Mouse (Mus musculus) heart, embryonic 10.5 days (tissue): ENCODE results near the gene Kbtbd4. TPM values are rescaled to one million over a fixed set of nuclear protein-coding genes. Genes with fewer than 3 reads are reported as not detected.
"Not testable (repeated sequence)": the region's sequence is repeated elsewhere in the genome, so short reads cannot be mapped to it uniquely, and the experiment has no call there.

Experiments
- DNase-seq: peaks from one replicate; pipeline ENCODE4 v3.0.0-alpha.2; 2017; ENCODE audit warnings: low spot score
- H3K27ac ChIP-seq: fragments of 300-500 bp; sonication (generic); 2 replicates; pipeline ENCODE4 v1.5.1; 2016; ENCODE audit warnings: mild to moderate bottlenecking
- H3K27me3 ChIP-seq: fragments of 300-500 bp; sonication (generic); 2 replicates; pipeline ENCODE4 v1.6.1; 2016; ENCODE audit warnings: mild to moderate bottlenecking; ENCODE audit not compliant: poor library complexity, insufficient read depth, severe bottlenecking
- H3K36me3 ChIP-seq: fragments of 300-500 bp; sonication (generic); 2 replicates; pipeline ENCODE4 v1.6.1; 2016; ENCODE audit warnings: mild to moderate bottlenecking, moderate library complexity
- H3K4me1 ChIP-seq: fragments of 300-500 bp; sonication (generic); 2 replicates; pipeline ENCODE4 v1.6.1; 2016; ENCODE audit warnings: mild to moderate bottlenecking
- H3K4me3 ChIP-seq: fragments of 300-500 bp; sonication (generic); 2 replicates; pipeline ENCODE4 v1.5.1; 2016; ENCODE audit warnings: mild to moderate bottlenecking, moderate library complexity
- H3K9me3 ChIP-seq: fragments of 300-500 bp; sonication (generic); 2 replicates; pipeline ENCODE4 v1.6.1; 2016; ENCODE audit warnings: mild to moderate bottlenecking, moderate library complexity
- WGBS: fragments of 180-500 bp; shearing (Covaris S2); methylation state at CpG from one replicate; pipeline ENCODE4 v1.1.7; 2016; 5-methylcytosine and 5-hydroxymethylcytosine counted together
- polyA plus RNA-seq: library from polyadenylated mRNA; unstranded; fragments of >200 nt; fragmentation: Nextera tagmentation; extraction: Ambion mirVana; gene quantifications from 2 replicates; pipeline ENCODE4 v1.2.1, GENCODE M21; 2016

The Kbtbd4 gene
- polyA plus RNA-seq, 1 experiment from 2014 or later: 42.2 TPM

DNA sequence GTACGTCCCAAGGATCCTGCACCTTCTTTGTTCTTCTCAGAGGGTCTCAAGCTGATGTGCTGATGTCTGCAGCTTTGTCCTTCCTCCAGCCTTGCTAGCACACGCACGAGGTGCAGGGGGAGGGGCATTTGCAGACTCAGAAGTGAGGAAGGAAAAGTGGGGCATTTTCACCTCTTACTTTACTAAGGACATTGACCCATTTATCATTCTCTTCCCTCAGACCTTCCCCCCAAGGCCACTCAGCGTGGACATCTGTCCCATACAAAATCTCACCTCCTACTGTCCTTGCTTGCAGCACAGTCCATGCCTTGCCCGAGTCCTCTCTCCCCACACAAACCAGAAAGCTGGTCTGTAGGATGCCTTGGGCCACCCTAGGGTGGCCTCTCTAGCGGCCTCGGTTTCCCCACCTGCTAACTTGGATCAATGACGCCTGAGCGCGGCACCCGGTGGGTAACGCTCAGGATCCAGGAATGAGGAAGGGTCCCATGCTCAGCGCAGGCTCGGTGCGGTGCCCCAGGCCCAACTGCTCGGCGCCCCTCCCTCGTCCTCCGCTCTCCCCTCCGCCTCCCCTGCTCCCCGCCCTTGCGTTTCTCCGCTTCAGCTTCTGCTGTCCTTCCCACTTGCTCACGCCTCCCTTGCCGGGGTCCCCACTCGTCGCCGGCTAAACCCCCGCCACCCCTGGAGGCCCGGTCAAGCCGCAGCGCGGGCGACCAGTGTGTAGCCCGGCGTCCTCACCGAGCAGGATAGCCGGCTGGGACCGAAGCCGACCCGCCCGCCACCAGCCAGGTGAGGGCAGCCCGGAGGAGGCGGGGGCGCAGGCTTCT is 19.1 kb upstream of the Kbtbd4 start, which contains the start of gene C1qtnf4:
TSS of gene C1qtnf4 (plus strand) at position 643 of the 824 bp plus-strand sequence.
- H3K27ac ChIP-seq: peak within 1 kb of the TSS; percentile 80
- no peak for DNase-seq
- H3K36me3 ChIP-seq: no peaks in the 10 kb centered on the region
- no peaks in the 10 kb centered on the region for H3K9me3 ChIP-seq
- H3K4me3 ChIP-seq: peak within 1 kb of the TSS; percentile 68
- H3K27me3 ChIP-seq: peaks cover 66% of the 10 kb centered on the region
- WGBS: 2% methylated on average over 45 of the region's 45 CpGs
- peaks cover 47% of the 10 kb centered on the region for H3K4me1 ChIP-seq

DNA sequence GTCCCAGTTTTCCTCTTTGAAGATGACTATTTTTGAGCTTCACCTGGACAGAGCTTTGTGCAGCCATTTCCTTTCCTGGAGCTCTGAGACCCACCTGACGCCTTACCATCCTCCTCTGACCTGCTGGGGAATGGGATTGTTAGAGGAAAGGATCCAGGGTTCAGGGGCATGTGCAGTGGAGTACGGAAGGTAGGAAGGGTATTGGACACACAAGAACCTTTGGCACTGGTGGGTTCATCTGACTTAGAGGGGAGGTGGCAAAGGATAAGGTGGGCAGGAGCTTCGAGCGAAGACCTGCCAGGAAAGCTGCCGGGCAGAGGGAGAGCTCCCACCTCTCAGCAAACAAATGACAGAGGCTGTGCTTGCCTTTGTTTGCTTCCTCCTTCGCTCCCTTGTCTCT is 18.1 kb upstream of the Kbtbd4 start:
- DNase-seq: no peak
- WGBS: 33% methylated on average over 6 of the region's 6 CpGs
- H3K36me3 ChIP-seq: no peaks in the 10 kb centered on the region
- H3K4me1 ChIP-seq: peaks cover 44% of the 10 kb centered on the region
- no peaks in the 10 kb centered on the region for H3K9me3 ChIP-seq
- H3K27ac ChIP-seq: 0 out of 2 replicates have a peak overlapping the region, but pooled peaks have one; percentile 80
- peaks cover 58% of the 10 kb centered on the region for H3K27me3 ChIP-seq
- peak overlapping the region; percentile 68 for H3K4me3 ChIP-seq

DNA sequence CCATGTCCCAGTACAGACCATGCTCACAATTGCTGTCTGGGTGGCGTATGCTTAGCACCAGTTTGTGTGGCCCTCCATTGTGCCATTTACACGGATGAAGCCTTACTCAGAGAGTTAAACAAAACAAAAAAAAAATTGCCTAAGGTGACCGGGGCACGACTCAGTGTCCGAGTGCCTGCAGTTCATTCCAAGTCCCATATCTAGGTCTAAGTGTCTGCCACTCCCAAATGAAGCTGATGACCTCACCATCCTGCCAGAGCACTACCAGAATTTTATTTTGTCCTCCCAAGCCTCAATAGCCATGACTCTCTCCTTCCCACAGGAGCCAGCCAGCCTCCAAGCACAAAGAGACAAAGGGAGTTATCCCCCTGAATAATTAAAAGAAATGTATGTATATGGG is 16.9 kb upstream of the Kbtbd4 start:
- no peak for DNase-seq
- 51% methylated on average over 5 of the region's 5 CpGs for WGBS
- Histone ChIP-seq H3K4me1 (peaks cover 50% of the 10 kb centered on the region), H3K9me3 (no peaks in the 10 kb centered on the region), H3K36me3 (peaks cover 10% of the 10 kb centered on the region; the same call in 1 of the 2 replicates), H3K4me3 (no peak overlapping the region), H3K27ac (no peak overlapping the region), H3K27me3 (peaks cover 58% of the 10 kb centered on the region)

DNA sequence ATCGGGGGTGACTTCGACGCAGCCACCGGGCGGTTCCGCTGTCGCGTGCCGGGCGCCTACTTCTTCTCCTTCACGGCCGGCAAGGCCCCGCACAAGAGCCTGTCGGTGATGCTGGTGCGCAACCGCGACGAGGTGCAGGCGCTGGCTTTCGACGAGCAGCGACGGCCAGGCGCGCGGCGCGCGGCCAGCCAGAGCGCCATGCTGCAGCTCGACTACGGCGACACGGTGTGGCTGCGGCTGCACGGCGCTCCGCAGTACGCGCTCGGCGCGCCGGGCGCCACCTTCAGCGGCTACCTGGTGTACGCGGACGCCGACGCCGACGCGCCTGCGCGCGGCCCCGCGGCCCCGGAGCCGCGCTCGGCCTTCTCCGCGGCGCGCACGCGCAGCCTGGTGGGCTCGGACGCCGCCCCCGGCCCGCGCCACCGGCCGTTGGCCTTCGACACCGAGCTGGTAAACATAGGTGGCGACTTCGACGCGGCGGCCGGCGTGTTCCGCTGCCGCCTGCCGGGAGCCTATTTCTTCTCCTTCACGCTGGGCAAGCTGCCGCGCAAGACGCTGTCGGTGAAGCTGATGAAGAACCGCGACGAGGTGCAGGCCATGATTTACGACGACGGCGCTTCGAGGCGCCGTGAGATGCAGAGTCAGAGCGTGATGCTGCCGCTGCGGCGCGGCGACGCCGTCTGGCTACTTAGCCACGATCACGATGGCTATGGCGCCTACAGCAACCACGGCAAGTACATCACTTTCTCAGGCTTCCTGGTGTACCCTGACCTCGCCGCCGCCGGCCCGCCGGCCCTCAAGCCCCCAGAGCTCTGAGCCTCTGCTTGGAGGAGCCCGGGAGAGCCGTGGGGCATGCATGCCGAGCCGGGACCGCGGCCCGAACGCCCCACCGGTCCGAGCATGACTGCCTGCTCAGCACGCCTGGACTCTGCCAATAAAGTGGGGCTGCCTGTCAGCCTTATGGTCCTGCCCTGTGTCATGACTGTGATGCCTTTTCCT is 14.7 kb upstream of the Kbtbd4 start:
- H3K4me3 ChIP-seq: peak overlapping the region; percentile 67
- WGBS: 3% methylated on average over 133 of the region's 133 CpGs
- peaks cover 55% of the 10 kb centered on the region for H3K4me1 ChIP-seq
- DNase-seq: peak; percentile 85
- no peaks in the 10 kb centered on the region for H3K9me3 ChIP-seq
- H3K27ac ChIP-seq: peak overlapping the region; percentile 91
- peaks cover 28% of the 10 kb centered on the region for H3K36me3 ChIP-seq
- peaks cover 47% of the 10 kb centered on the region for H3K27me3 ChIP-seq

DNA sequence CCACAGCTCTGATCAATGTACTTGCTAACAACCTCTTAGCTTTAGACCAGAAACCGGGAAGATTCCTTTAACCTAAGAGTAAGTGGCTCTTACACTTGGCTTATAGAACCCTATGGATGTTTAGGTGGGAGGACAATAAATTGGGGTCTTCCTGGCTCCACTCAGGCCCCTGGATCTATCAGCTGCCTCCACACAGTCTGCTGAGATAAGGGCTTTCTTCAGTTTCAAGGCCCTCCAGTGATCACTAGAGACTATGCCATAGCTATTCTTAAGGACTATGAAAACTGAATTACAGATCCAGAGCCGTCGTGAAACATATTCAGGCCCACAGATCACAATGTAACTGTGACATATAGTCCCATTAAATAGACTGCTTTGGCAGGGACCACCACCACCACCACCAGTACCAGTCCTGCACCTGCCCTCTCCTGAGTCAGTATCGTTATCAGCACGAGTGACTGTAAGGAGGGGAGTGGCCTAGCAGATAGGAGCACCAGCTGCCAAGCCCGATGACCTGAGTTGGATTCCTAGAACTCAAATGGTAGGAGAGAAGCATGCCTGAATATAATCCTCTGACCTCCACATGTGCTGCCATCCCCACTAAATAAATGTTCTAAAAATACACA is 10.8 kb upstream of the Kbtbd4 start:
- peaks cover 8% of the 10 kb centered on the region for H3K27me3 ChIP-seq
- peak overlapping the region; percentile 60 for H3K27ac ChIP-seq
- peaks cover 31% of the 10 kb centered on the region for H3K4me1 ChIP-seq
- H3K9me3 ChIP-seq: no peaks in the 10 kb centered on the region
- WGBS: 68% methylated on average over 6 of the region's 6 CpGs
- peak; percentile 84 for DNase-seq
- no peak overlapping the region for H3K4me3 ChIP-seq
- H3K36me3 ChIP-seq: peaks cover 66% of the 10 kb centered on the region

DNA sequence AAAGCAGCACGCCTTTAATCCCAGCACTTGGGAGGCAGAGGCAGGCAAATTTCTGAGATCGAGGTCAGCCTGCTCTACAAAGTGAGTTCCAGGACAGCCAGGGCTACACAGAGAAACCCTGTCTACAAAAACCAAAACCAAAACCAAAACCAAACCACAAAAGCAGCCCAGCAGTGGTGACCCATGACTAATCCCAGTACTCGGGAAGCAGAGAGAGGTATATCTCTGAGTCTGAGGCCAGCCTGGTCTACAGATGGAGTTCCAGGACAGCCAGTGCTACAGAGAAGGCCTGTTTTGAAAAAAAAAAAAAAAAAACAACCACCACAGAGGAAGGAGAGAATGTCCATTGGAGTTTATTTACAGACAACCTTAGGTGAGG is 10.3 kb upstream of the Kbtbd4 start:
- Histone ChIP-seq H3K4me1 (peaks cover 28% of the 10 kb centered on the region), H3K36me3 (peaks cover 71% of the 10 kb centered on the region), H3K27ac (0 out of 2 replicates have a peak overlapping the region, but pooled peaks have one; percentile 60)
- not testable (repeated sequence) for H3K9me3 ChIP-seq, H3K27me3 ChIP-seq, H3K4me3 ChIP-seq, DNase-seq
- 83% methylated on average over 3 of the region's 3 CpGs for WGBS

DNA sequence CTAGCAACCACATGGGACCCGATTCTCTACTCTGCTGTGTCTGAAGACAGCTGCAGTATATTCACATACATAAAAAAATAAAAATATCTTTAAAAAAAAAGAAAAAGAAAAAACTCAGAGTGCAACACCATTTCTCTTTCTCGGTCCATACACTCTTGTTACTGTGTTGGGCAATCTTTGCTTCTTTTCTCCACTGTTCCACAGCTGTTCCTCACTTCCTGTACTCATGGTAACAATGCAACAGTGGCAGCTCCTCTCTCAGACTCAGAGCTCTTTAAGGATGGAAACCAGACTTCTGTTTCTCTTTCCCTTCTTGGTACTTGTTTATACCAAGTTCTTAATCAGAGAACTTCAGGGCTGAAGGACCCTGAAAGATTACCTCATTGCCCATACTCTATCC is 1.1 kb upstream of the Kbtbd4 start:
- Histone ChIP-seq H3K36me3 (peaks cover 62% of the 10 kb centered on the region), H3K27ac (peak overlapping the region; percentile 96), H3K27me3 (no peaks in the 10 kb centered on the region), H3K4me3 (peak overlapping the region; percentile 81), H3K4me1 (peaks cover 18% of the 10 kb centered on the region), H3K9me3 (no peaks in the 10 kb centered on the region)
- WGBS: 78% methylated on average over 2 of the region's 2 CpGs
- no peak for DNase-seq

DNA sequence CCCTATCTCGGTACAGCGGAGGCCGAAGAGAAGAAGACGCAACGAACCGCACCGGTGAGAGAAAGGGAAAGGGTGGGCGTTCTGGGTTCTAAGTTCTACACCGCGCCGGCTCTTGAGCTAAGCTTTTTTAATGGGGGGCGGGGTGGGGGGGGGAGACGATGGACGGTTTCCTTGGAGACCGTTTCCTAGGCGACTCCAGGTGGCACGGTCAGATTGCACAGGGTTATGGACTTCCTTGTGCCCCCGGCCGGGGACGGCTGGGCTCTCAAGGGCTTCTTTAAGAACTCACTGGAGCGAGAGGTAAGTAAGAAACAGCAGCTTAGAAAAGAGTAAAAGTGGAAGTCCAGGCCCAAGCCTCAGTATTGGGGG is 300 bp downstream of the Kbtbd4 start:
- no peak for DNase-seq
- Histone ChIP-seq H3K27me3 (no peaks in the 10 kb centered on the region), H3K27ac (peak overlapping the region; percentile 96), H3K4me3 (peak overlapping the region; percentile 81), H3K9me3 (no peaks in the 10 kb centered on the region), H3K36me3 (peaks cover 62% of the 10 kb centered on the region), H3K4me1 (peaks cover 18% of the 10 kb centered on the region)
- under 1% methylated on average over 21 of the region's 21 CpGs for WGBS

DNA sequence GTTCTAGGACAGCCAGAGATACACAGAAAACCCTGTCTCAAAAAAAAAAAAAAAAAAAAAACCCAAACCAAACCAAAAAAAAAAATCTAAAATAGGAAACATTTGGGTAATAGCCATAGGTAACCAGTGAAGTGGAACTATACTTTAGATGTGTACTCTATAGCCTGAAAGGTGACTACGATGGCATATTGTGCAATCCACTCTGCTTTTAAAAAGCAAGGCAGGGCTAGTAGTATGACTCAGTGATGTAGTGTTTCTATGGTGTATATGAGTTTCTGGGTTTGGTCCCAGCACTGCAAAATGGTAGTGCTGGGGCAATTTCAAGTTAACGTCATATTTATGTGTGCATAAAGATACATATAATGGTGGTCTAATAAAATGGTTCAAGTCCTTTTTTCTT is 2.2 kb downstream of the Kbtbd4 start:
- Histone ChIP-seq H3K27me3 (no peaks in the 10 kb centered on the region), H3K4me3 (no peak overlapping the region), H3K27ac (no peak overlapping the region), H3K36me3 (peaks cover 64% of the 10 kb centered on the region), H3K4me1 (peaks cover 18% of the 10 kb centered on the region), H3K9me3 (no peaks in the 10 kb centered on the region)
- WGBS: 93% methylated on average over 2 of the region's 2 CpGs
- no peak for DNase-seq

DNA sequence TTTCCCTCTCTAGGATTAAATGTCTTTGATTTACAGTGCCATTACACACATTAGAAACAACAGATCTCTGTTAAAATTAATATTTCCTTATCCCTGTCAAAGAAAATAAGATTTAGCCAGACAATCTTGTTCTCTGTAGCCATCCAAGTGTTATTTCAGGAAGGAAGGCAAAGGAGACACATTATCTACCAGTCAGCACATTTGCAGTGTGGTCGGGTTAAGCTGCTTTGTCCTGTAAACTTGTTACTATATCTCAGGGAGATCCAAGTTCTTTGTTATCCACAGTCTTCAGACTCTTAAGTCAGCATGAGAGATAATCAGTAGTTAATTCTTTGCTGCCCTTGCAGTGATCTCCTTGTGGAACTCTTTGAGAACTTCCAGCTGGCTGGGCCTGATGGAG is 6.3 kb downstream of the Kbtbd4 start:
- Histone ChIP-seq H3K4me3 (no peak overlapping the region), H3K27me3 (no peaks in the 10 kb centered on the region), H3K36me3 (peaks cover 80% of the 10 kb centered on the region), H3K27ac (no peak overlapping the region), H3K9me3 (no peaks in the 10 kb centered on the region), H3K4me1 (peaks cover 13% of the 10 kb centered on the region)
- WGBS: 67% methylated on average over 1 of the region's 1 CpGs
- no peak for DNase-seq

DNA sequence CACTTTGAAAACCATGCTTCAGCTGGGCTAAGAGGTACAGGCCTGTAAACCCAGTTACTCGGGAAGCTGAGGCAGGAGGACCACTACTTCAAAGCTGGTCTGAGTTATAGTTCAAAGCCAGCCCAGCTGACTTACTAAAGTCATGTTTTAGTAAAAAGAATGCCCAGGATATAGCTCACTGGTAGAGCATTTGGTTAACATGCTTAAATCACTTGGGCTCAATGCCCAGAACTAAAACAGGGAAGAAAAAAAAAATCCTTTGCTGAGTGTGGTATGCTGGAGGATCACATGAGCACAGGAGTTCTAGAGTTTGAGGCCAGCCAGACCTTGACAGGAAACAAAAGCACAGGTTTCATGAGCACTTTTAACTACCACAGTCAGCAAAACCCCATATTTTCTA is 7.1 kb downstream of the Kbtbd4 start:
- 82% methylated on average over 1 of the region's 1 CpGs for WGBS
- no peak overlapping the region for H3K4me3 ChIP-seq
- peaks cover 78% of the 10 kb centered on the region for H3K36me3 ChIP-seq
- H3K27ac ChIP-seq: no peak overlapping the region
- H3K4me1 ChIP-seq: peaks cover 18% of the 10 kb centered on the region
- H3K27me3 ChIP-seq: no peaks in the 10 kb centered on the region
- DNase-seq: no peak
- H3K9me3 ChIP-seq: no peaks in the 10 kb centered on the region

DNA sequence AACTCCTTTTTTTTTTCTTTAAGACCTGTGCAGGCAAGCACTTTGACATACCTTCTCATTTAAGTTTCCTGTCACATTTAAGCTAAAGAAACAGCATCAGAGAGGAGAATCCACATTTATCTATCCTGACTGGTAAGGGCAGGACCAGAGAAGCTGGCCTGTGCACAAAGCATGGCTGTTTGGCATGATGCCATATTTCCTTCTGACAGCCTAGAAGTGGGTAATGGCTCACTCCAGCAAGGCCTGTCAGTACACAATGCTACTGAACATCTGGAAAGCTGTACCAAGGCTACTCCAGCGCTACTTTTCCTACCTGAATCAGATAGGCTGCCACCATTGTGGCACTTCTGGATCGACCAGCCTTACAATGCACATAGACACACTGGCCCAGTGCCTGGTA is 9.1 kb downstream of the Kbtbd4 start:
- Histone ChIP-seq H3K27me3 (no peaks in the 10 kb centered on the region), H3K4me1 (peaks cover 33% of the 10 kb centered on the region), H3K9me3 (no peaks in the 10 kb centered on the region), H3K36me3 (peaks cover 60% of the 10 kb centered on the region), H3K4me3 (no peak overlapping the region), H3K27ac (no peak overlapping the region)
- no peak for DNase-seq
- WGBS: 85% methylated on average over 2 of the region's 2 CpGs
